Mouse (Mus musculus): ENCODE data around the gene Ap2a1.

DNA sequence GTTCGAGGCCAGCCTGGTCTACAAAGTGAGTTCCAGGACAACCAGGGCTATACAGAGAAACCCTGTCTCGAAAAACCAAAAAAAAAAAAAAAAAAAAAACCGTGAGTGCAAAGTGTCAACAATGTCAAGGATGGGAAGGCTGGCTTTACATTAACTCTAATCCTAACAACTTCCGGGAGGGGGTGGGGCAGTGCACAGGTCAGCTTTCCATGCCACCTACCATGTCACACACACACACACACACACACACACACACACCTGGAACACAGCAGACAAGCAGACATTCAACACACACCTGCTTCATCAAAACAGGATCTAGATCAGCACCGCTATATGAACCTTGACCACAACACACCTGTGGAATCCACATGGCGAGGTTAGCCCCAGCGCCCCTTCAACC lies 39.1 kb downstream of the Ap2a1 start:
- TF ChIP-seq CTCF (IDR thresholded peaks at IDR 0.05; ENCODE audit: low read depth): no peak
- no peak for TF ChIP-seq EP300 (IDR thresholded peaks at IDR 0.05; ENCODE audit: low read depth)

All from liver, postnatal 0 days (tissue).